Mouse (Mus musculus): Measurements from ENCODE around the gene Sox12.
"Not testable (repeated sequence)": the region's sequence is repeated elsewhere in the genome, so short reads cannot be mapped to it uniquely, and the experiment has no call there.

Gene Sox12

GRCm38 (mm10) chr2:152397680-152398435 is at the start of gene Sox12:
Gene Sox12 (minus strand): TSS chr2:152398063.
- peak; percentile 100 for DNase-seq

- no peak for DNase-seq
Observed at GRCm38 (mm10) chr2:152447461-152447860, 49.6 kb upstream of the Sox12 start.

- DNase-seq: no peak
Observed at GRCm38 (mm10) chr2:152446642-152447041, 48.8 kb upstream of the Sox12 start.

- DNase-seq: peak; percentile 79 to 87
Observed at GRCm38 (mm10) chr2:152443281-152443680, 45.4 kb upstream of the Sox12 start.

- no peak for DNase-seq
Observed at GRCm38 (mm10) chr2:152442322-152442721, 44.5 kb upstream of the Sox12 start.

GRCm38 (mm10) chr2:152439833-152440232 is 42.0 kb upstream of the Sox12 start:
- DNase-seq: peak; percentile 40 to 42

GRCm38 (mm10) chr2:152438963-152439362 is 41.1 kb upstream of the Sox12 start:
- DNase-seq: no peak

GRCm38 (mm10) chr2:152436983-152437860 is 39.4 kb upstream of the Sox12 start:
- peak; percentile 95 to 96 for DNase-seq

- no peak for DNase-seq
Observed at GRCm38 (mm10) chr2:152436405-152436901, 38.6 kb upstream of the Sox12 start.

GRCm38 (mm10) chr2:152428481-152428880 is 30.6 kb upstream of the Sox12 start:
- not testable (repeated sequence) for DNase-seq

GRCm38 (mm10) chr2:152427493-152427892 is 29.6 kb upstream of the Sox12 start:
- DNase-seq: no peak

- DNase-seq: peak in 1 of 2 experiments; percentile 49
Observed at GRCm38 (mm10) chr2:152415786-152416185, 17.9 kb upstream of the Sox12 start.

- no peak for DNase-seq
Observed at GRCm38 (mm10) chr2:152415287-152415686, 17.4 kb upstream of the Sox12 start, which contains the start of gene 6820408C15Rik. Gene 6820408C15Rik (plus strand): TSS chr2:152415587.

GRCm38 (mm10) chr2:152414591-152415165 is 16.8 kb upstream of the Sox12 start, which contains the start of gene Zcchc3:
Gene Zcchc3 (minus strand): TSS chr2:152415027.
- peak; percentile 91 to 92 for DNase-seq

- peak; percentile 62 to 63 for DNase-seq
Observed at GRCm38 (mm10) chr2:152413765-152414584, 16.1 kb upstream of the Sox12 start.

GRCm38 (mm10) chr2:152413158-152413764 is 15.4 kb upstream of the Sox12 start:
- DNase-seq: peak; percentile 44 to 51

GRCm38 (mm10) chr2:152412526-152413157 is 14.8 kb upstream of the Sox12 start:
- peak in 1 of 2 experiments; percentile 38 for DNase-seq

- no peak for DNase-seq
Observed at GRCm38 (mm10) chr2:152411471-152411870, 13.6 kb upstream of the Sox12 start.

GRCm38 (mm10) chr2:152410971-152411371 is 13.1 kb upstream of the Sox12 start:
- DNase-seq: peak; percentile 83 to 90

- DNase-seq: no peak
Observed at GRCm38 (mm10) chr2:152409781-152410180, 11.9 kb upstream of the Sox12 start.

GRCm38 (mm10) chr2:152406126-152406525 is 8.3 kb upstream of the Sox12 start:
- peak; percentile 96 to 97 for DNase-seq
